Mouse (Mus musculus): Measurements from ENCODE around the gene Sirt4. TPM values are rescaled to one million over a fixed set of nuclear protein-coding genes. Genes with fewer than 3 reads are reported as not detected.
"Not testable (repeated sequence)": the region's sequence is repeated elsewhere in the genome, so short reads cannot be mapped to it uniquely, and the experiment has no call there.

Gene Sirt4
- polyA plus RNA-seq, 1 experiment = 13.6 TPM

DNA sequence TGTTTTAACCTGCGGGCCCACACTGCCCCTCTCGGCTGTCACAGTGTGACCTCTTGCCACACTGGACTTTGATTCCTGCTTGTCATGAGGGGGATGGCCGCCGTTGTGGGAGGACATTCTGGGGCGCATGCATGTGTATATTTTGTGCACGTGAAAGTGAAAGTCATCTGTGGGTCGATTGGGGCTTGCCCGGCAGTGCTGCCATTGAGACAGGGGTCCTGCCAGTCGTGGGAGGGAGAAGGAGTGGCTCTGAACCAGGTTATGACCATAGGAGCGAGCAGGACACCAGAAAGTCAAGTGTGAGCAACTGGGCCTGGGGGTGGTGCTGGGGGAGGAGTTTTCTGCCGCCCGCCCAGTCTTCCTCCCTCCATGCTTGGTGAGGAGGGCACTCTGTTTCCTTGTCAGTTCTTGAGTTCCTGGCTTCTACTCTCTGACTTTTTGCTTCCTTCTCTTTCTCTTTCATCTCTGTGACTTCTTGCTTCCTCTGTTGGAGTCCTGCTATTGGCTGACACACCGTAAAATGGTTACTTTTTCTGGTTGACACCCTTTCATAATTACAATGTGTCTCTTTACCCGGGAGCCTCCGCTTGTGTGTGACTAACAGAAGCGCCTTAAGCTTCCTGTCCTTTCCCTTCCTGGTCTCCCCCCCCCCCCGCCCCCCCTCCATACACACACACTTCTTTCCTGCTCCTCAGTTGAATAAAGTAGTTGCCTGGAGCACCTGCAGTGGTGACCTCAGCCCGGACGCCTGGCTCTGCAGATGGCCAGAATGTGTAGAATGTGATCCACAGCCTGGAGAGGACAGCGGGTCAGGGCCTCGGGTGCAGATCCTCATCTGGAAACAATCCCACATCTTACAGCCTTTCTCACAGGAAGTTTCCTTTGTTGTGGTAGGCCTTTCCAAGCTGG lies 37.3 kb upstream of the Sirt4 start:
- Histone ChIP-seq H3ac (ENCODE audit: control insufficient read depth, insufficient read length) (no peak overlapping the region), H3K36me3 (ENCODE audit: control insufficient read depth, insufficient read depth) (no peaks in the 10 kb centered on the region), H3K79me2 (ENCODE audit: control insufficient read depth, insufficient read depth) (peaks cover 74% of the 10 kb centered on the region), H3K4me2 (ENCODE audit: low read depth) (peak overlapping the region; percentile 53), H3K27me3 (ENCODE audit: control insufficient read depth, insufficient read depth, insufficient read length) (no peaks in the 10 kb centered on the region), H3K4me3 (no peak overlapping the region)
- TF ChIP-seq MYOG (IDR thresholded peaks at IDR 0.05; ENCODE audit: control insufficient read depth in 1 of 3, insufficient read depth in 1 of 3, insufficient read length in 2 of 3, low read depth in 2 of 3) = peak in 1 of 3 experiments; percentile 13
- TF ChIP-seq MAX (IDR thresholded peaks at IDR 0.05; ENCODE audit: low read depth) = no peak

DNA sequence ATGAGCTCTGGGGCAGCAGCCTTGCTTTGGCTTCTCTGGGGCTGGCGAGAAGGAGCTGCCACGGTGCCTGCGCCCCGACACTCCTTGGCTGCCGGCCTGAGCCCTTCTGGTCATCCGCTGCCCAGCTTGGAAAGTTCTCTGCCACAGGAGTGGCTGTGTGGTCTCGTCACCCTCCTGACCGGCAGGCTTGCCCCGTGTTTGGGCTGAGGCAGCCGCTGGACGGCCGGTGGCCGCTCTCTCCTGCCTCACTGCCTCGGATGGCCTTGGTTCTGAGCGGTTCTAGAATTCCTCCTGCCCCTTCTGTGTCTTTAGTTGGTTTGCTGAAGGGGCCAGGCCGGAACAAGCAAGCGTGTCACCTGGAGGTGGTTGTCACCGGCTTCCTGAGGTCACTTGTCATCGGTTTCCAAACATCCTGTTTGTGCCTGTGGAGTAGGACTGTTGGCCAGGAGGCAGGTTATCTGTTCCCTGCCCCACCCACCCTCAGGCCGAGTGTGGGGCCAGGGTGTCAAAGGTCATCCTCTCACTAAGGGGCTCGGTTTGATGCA lies 35.9 kb upstream of the Sirt4 start:
- TF ChIP-seq REST (IDR thresholded peaks at IDR 0.05; ENCODE audit: insufficient read depth, insufficient read length) = no peak
- no peak for TF ChIP-seq MAX (IDR thresholded peaks at IDR 0.05; ENCODE audit: low read depth)
- Histone ChIP-seq H3K4me3 (no peak overlapping the region), H3K4me2 (ENCODE audit: low read depth) (no peak overlapping the region), H3ac (ENCODE audit: control insufficient read depth, insufficient read length) (no peak overlapping the region), H3K79me2 (ENCODE audit: control insufficient read depth, insufficient read depth) (peaks cover 74% of the 10 kb centered on the region), H3K27me3 (ENCODE audit: control insufficient read depth, insufficient read depth, insufficient read length) (no peaks in the 10 kb centered on the region), H3K36me3 (ENCODE audit: control insufficient read depth, insufficient read depth) (no peaks in the 10 kb centered on the region)

DNA sequence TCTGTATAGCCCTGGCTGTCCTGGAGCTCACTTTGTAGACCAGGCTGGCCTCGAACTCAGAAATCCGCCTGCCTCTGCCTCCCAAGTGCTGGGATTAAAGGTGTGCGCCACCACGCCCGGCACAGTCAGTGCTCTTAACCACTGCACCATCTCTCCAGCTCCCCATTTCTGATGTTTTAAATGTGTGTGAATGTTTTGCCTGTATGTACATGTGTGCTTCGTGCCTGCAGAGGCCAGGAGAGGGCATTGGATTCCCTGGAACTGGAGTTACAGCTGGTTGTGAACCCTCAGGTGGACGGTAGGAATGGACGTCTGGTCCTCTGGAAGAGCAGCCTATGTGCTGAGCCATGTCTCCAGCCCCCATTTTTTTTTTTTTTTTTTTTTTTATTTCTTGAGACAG lies 33.7 kb upstream of the Sirt4 start:
- H3K36me3 ChIP-seq (ENCODE audit: control insufficient read depth, insufficient read depth); H3K27me3 ChIP-seq (ENCODE audit: control insufficient read depth, insufficient read depth, insufficient read length); H3ac ChIP-seq (ENCODE audit: control insufficient read depth, insufficient read length); H3K4me3 ChIP-seq; H3K4me2 ChIP-seq (ENCODE audit: low read depth): not testable (repeated sequence)
- peaks cover 73% of the 10 kb centered on the region for H3K79me2 ChIP-seq (ENCODE audit: control insufficient read depth, insufficient read depth)

DNA sequence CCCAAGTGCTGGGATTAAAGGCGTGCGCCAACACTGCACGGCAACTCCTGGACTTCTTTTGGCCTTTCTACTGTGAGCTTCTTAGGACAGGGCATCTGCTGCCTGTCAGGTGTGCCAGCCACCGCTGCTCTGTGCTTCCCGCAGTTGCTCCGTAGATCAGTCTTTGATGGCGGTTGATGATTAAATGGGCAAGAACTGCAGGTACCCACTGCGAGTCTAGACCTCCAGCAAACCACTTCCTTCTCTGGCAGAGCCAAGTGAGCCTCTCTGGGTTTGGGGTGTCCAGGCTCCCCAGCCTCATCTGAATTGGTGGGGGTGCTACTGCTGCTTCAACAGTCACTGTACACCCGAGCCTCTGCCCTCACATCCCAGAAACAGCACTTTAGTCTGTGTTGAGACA lies 33.0 kb upstream of the Sirt4 start:
- no peak for TF ChIP-seq SRF (IDR thresholded peaks at IDR 0.05; ENCODE audit: control insufficient read depth, insufficient read length, low read depth)
- TF ChIP-seq TCF3 (IDR thresholded peaks at IDR 0.05; ENCODE audit: insufficient read length, low read depth) = no peak
- TF ChIP-seq CEBPB (IDR thresholded peaks at IDR 0.05; ENCODE audit: insufficient read depth, poor library complexity, severe bottlenecking) = no peak
- no peak for TF ChIP-seq REST (IDR thresholded peaks at IDR 0.05; ENCODE audit: insufficient read depth, insufficient read length)
- TF ChIP-seq MAX (IDR thresholded peaks at IDR 0.05; ENCODE audit: low read depth) = no peak
- no peak for TF ChIP-seq POLR2AphosphoS2 (IDR thresholded peaks at IDR 0.05; ENCODE audit: insufficient read length, low read depth)
- no peak for TF ChIP-seq E2F4 (IDR thresholded peaks at IDR 0.05; ENCODE audit: insufficient read depth)
- no peak for TF ChIP-seq POLR2A (IDR thresholded peaks at IDR 0.05; ENCODE audit: insufficient read length, low read depth)
- TF ChIP-seq MYOD1 (IDR thresholded peaks at IDR 0.05; ENCODE audit: control insufficient read depth in 1 of 3, insufficient read length in 2 of 3, low read depth in 2 of 3) = no peak
- TF ChIP-seq TCF12 (IDR thresholded peaks at IDR 0.05; ENCODE audit: insufficient read depth, poor library complexity, severe bottlenecking) = no peak
- no peak for TF ChIP-seq MYOG (IDR thresholded peaks at IDR 0.05; ENCODE audit: control insufficient read depth in 1 of 3, insufficient read depth in 1 of 3, insufficient read length in 2 of 3, low read depth in 2 of 3)
- TF ChIP-seq USF1 (IDR thresholded peaks at IDR 0.05; ENCODE audit: low read depth) = no peak
- Histone ChIP-seq H3K36me3 (ENCODE audit: control insufficient read depth, insufficient read depth) (peaks cover 5% of the 10 kb centered on the region), H3ac (ENCODE audit: control insufficient read depth, insufficient read length) (no peak overlapping the region), H3K4me3 (no peak overlapping the region), H3K79me2 (ENCODE audit: control insufficient read depth, insufficient read depth) (peaks cover 77% of the 10 kb centered on the region), H3K4me2 (ENCODE audit: low read depth) (no peak overlapping the region), H3K27me3 (ENCODE audit: control insufficient read depth, insufficient read depth, insufficient read length) (no peaks in the 10 kb centered on the region)

DNA sequence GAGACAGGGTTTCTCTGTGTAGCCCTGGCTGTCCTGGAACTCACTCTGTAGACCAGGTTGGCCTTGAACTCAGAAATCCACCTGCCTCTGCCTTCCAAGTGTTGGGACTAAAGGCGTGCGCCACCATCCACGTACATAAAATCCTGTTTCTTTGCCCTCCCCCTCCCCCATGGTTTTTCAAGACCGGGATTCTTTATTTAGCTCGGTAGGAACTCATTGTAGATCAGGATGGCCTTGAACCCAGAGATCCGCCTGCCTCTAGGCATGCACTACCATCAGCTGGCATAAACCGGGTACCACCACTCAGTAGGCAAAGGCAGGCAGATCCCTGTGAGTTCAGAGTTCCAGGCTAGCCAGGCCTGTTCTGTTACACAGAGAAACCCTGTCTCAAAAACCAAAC lies 32.4 kb upstream of the Sirt4 start:
- Histone ChIP-seq H3K4me3 (no peak overlapping the region), H3K79me2 (ENCODE audit: control insufficient read depth, insufficient read depth) (peaks cover 82% of the 10 kb centered on the region), H3K36me3 (ENCODE audit: control insufficient read depth, insufficient read depth) (peaks cover 5% of the 10 kb centered on the region), H3K4me2 (ENCODE audit: low read depth) (no peak overlapping the region), H3K27me3 (ENCODE audit: control insufficient read depth, insufficient read depth, insufficient read length) (no peaks in the 10 kb centered on the region), H3ac (ENCODE audit: control insufficient read depth, insufficient read length) (no peak overlapping the region)
- TF ChIP-seq SRF (IDR thresholded peaks at IDR 0.05; ENCODE audit: control insufficient read depth, insufficient read length, low read depth) = no peak
- TF ChIP-seq USF1 (IDR thresholded peaks at IDR 0.05; ENCODE audit: low read depth) = no peak
